Mouse (Mus musculus) spleen, adult 2 months (tissue): ENCODE measurements at regions not wholly inside any gene's neighbourhood (a gene's known extent, or its start where the extent isn't known, plus 50 kb on each side); places are given as distances from the start of the nearest gene placed in this dataset.

ENCODE experiments used
- CTCF ChIP-seq: fragments of 200-500 bp; IDR thresholded peaks from 2 replicates; pipeline ENCODE4 v1.5.1; 2011; ENCODE audit warnings: mild to moderate bottlenecking, inconsistent platforms; ENCODE audit not compliant: insufficient read depth, insufficient read length, insufficient replicate concordance; ENCODE audit errors: extremely low read depth
- POLR2A ChIP-seq: fragments of 200-500 bp; IDR thresholded peaks from 2 replicates; pipeline ENCODE4 v1.6.1; 2011; ENCODE audit warnings: low read depth, low read length, inconsistent platforms

- TF ChIP-seq CTCF, result no peak
- no peak for TF ChIP-seq POLR2A
Measured at GRCm38 (mm10) chr4:12481481-12481880, 309.7 kb upstream of the Fam92a start.
